Mouse (Mus musculus): ENCODE data around the gene Pum1.

- TF ChIP-seq CTCF (IDR thresholded peaks at IDR 0.05; ENCODE audit: low read depth), result no peak
- TF ChIP-seq EP300 (IDR thresholded peaks at IDR 0.05; ENCODE audit: low read depth), result no peak
Observed at GRCm38 (mm10) chr4:130744058-130744457, 80.9 kb downstream of the Pum1 start.

Data from heart, postnatal 0 days (tissue).